Mouse (Mus musculus) layer of hippocampus, postnatal 25 days (tissue): Measurements from ENCODE around the gene Fndc7. TPM values are rescaled to one million over a fixed set of nuclear protein-coding genes. Genes with fewer than 3 reads are reported as not detected.
A peak's percentile ranks its signal among the peaks of the same experiment; 100 is the strongest.
"Not testable (repeated sequence)": the region's sequence is repeated elsewhere in the genome, so short reads cannot be mapped to it uniquely, and the experiment has no call there.

Experiments
- DNase-seq, 2 experiments: peaks; one replicate each; pipeline ENCODE4 v3.0.0; 2022; ENCODE audit warnings: mixed read lengths in 2 of 2, low spot score in 1 of 2; ENCODE audit errors: extremely low spot score in 1 of 2
- total RNA-seq, 2 experiments: library from RNA; stranded (reverse); gene quantifications; 2 replicates each; pipeline ENCODE4 v1.2.3; 2021

The Fndc7 gene
- total RNA-seq, 2 experiments from 2014 or later: 0.23 TPM; not detected in 1

DNA sequence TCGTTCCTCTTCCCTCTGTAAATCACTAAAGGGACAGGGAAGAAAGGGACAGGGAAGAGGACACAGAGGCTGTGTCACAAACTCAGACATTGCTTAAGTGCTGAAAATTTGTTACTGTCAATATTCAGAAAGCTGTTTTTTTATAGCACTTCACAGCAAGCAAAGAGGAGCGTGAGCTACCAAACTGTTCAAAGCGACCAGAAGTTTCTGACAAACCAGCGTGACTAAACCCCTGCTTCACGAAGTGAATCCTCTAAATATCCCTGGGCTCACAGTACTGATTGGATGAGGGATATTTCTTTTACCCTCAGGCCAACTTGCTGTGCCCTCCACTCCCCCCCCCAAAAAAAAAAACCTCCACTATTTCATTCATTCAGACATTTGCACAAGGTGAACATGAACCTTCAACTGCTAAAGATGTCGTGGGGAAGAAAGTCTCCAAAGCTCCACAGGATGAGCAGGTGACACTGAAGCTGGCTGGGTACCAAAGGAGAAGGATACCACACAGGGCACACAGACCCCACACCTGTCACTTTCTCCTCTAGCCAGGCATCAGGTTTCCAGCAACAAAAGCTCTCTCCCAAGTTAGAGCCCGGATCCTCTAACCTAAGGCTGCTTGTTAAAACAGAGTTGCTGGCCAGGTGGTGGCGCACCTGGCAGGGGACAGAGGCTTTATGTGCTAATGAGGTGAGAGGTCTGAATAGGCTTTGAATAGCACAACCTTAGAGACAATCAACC is 33.3 kb downstream of the Fndc7 start:
- no peak for DNase-seq

DNA sequence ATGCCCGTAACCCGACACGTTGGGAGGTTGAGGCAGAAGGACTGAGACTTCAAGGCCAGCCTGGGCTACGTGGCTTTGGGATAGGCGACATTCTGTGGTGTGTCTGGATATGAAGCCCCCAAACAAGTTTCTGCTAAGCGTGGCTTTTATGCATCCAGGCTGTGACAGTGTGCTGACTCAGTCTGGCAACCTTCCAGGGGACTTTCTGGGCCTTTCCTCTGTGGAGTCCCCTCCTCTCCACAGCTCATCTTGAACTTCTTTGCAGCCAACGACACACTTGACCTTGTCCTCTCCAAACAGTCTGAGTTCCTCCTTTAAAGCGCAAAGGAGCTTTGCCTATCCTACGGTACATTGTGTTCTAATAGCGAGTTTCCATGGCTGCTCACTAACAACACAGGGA is 33.9 kb downstream of the Fndc7 start:
- DNase-seq: peak in 1 of 2 experiments; percentile 35

DNA sequence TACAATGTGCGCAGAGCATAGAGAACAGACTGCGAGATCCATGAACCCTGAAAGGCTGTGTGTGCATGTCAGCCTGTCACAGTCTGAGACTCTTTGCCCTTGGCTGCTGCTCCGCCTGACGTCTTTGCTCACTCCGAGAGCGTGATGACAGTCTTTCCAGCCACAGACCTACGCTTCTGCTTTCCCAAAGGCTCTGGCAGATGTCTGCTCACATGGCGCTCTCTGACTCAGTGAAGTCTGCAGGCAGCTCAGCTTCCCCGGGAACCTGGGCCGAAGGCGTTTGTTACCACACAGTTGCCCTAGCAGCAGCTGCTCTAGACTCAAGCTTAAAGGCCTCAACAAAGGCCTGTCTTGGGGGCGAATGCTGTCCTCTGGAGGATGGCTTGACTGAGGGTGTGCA is 34.4 kb downstream of the Fndc7 start:
- peak; percentile 46 to 59 for DNase-seq

DNA sequence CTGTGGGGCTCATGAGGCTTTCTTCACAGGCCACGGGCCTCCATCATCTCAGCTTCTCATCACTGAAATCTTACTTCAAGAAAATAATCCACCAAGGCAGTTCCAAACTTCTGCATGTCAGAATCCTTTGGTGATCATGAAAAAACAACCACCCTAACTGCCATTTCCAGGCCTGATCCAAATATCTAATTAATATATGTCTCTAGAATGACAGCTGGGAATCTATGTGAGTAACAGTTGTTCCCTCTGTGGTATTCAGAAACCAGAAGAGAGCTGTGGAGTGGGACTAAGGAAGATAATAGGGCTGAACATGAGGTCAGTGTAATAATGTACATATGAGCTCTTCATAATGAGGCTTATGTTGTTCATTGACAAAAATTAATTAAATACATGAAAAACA is 36.5 kb downstream of the Fndc7 start:
- DNase-seq: no peak

DNA sequence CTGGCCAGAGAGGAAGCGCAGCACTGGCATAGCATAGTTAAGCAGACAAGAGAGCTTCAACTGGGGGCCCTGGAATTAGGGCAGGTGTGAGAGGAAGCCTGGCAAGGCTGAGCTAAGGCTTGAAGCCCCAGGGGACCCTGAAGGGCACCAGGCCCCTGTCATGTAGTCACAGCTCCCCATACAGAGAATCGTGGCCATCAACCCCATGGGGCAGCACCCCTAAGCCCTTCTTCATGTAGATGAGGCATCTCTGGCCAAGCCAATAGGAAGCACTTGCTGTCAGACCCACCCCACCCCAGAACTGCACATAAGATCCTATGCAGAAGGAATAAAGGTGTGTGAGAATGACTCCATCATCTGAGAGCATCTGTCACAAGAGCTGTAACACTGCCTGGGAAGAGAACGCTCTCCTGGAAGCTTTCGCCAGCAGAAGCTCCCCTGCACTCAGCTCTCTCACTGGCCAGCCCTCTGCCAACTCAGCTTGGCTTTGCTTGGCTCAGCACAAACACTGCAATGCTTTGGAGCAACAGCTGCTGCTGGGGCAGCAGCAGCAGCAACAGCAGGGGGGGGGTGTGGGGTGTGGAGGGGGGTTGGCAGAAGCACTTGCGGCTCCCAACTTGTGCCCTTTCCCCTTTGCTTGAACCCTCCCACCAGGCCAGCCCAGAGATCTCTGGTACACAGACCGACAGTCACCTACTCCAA is 37.7 kb downstream of the Fndc7 start:
- no peak for DNase-seq

DNA sequence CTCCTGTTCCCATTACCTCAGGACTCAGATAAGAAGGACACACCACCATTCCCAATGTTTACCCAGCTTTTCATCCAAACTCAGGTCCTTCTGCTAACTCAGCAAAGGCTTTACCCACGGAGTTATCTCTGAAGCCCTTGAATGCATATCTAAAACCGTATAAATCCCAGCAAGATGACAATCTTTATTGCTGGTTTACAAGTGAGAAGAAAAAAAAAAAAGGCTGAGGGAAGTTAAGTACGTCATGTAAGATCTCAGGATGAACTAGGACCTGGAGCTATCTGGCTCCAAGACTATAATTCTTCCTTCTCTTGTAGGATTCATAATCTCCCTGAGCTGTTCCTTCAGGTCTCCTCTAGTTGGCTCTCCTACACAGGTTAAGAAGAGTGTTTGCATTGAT is 38.3 kb downstream of the Fndc7 start:
- DNase-seq: no peak

DNA sequence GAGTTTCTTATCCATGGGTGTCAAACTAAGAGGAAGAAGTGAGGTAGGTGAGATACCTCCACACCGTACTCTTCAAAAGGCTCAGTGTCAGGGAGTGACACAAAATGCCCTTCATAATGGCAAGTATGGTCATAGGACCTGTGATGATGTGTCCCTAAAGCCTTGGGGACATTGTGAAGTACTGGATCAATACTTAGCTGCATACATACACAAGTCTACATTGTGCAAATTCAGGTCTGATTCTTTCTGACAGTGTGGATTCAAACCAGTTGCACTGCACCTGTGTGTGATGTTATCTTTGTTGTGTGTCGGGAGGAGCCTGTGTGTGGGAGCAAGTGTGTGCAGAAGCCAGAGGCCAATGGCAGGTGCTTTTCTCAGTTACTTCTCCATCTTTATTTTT is 38.7 kb downstream of the Fndc7 start:
- DNase-seq: no peak

DNA sequence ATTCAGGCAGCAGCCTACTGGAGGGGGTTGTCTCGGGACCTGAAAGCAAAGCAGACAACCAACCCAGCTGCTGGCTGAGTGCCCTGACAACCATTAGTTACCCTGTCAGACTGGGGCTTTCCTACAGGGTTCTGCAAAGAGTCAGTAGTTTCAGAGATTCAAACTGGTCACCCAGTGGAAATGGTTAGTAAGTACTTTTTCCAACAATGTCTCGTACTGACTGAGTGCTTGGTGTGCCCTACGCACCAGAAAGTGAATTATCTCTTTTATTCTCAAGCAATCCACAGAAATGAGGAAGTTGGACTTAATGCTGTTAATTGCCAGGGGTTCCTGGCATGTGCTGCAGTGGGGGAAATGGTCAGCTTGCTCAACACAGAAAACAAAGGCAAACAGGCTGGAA is 39.3 kb downstream of the Fndc7 start:
- no peak for DNase-seq

DNA sequence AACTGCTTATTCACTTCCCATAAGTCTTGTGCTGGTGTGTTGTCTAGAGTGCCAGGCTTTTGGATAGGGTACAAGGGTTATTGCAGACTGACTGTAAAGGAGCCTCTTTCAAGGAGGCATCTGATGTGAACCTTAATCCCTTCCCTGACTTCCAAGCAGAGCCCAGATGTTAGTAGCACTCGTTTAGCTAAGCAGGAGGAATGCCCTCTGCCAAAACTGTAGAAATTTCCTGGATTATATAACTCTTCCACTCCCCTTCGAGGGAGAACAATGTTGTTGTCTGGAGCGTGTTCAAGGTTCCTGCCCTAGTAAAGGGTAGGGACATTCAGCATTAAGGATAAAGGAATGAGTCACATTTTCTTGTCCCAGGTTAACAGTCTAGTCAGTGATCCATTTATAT is 43.2 kb downstream of the Fndc7 start:
- no peak for DNase-seq

DNA sequence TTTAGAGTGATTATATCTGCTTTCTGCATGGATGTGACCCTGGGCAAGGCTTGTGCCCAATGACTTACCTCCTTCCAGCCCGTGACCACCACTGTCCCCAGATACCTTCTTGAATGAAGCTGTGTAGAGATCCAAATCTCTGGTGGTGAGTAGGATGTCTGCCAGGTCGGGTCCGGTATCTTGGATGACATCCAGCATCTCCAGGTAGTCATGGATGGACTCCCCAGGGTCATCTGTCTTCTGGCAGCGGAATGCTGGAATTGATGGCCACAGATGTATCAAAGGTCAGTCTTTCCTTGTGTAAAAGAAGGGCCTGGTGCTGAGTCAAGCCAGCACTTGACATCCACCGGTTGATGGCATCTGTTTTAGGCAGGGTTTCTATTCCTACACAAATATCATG is 45.3 kb downstream of the Fndc7 start:
- DNase-seq: no peak

DNA sequence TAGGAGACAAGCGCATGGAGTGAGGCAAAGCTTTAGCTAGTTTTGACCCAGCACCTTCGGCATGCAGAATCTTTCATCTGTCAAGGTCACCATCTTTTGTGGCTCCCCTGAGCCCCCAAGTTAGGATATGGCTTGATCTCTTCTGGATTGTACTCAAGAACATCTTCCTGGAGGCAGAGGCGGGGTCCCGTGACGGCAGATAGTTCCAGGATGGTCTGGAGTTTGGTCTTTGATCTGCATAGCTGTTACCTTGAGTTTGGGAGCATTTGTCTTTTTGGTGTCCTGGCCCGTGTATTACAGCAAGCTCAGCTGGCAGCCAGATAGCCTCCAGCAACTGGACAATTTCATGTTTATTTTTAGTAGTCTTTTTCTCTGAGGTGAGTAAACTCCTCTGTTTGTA is 45.8 kb downstream of the Fndc7 start:
- DNase-seq: no peak

DNA sequence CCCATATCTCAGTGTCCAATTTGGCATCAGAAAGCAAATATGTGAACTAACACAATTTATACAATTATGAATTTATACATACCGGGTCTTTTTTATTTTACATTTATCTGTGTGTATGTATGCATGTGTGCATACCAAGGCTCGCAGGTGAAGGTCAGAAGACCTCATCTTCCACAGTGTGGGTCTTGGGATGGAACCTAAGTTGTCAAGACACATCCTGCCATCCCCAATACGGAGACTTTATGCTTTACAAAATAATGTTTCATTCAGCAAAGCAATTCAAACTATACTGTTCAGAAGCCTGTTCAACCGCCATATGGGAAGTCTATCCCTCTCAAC is 49.1 kb downstream of the Fndc7 start:
- DNase-seq: no peak

DNA sequence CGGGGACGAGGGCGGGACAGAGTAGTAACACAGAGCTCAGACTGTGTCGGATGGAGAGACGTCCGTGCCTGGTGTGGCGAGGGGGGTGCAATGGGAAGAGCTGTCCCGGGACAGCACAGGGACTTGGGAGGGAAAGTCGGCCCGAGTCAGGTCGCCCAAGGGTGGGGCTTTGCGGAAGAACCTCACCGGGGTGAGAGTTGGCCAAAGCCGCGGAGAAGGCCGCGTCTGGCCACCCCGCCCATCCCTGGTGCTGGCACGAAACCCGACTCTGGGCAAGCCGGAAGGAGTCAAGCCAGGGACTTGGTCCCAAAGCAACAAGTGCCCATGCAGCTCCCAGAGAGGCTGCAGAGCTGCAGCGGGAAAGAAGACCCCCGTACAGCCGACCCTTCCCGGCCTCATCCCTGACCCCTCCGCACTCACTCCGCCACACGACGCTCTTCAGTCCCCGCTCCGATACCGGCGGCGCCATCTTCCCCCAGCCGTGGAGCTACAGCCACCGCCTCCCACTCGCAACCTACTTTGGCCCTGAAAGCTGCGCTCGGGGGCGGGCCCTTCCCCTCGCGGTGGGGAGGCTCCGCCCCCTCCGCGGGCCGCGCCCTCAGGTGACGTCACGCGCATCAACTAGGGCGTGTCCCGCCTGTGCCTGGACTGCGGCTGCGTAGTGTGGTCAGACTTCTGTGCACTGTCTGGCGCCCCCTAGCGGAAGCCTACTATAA is 49.6 kb downstream of the Fndc7 start, which contains the start of gene Stxbp3:
Gene Stxbp3 (minus strand): TSS at position 527 of the 716 bp plus-strand sequence.
- peak; percentile 98 to 100 for DNase-seq

DNA sequence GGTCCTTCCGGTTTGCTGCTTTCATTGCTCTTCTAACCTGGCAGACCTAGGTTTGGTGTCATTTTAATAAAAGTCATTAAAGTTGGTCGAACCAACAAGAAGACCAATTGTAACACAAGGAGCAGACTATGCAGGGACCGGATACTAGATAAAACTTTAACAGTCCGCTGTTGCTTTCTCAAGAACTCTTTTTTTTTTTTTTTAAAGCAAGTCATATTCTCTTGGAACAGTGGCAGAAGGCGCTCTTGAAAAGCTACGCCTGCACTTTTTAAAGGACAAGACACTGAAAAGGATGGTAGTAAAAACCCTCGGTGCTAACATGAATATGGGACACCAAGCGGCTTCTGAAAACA is 50.2 kb downstream of the Fndc7 start:
- no peak for DNase-seq

DNA sequence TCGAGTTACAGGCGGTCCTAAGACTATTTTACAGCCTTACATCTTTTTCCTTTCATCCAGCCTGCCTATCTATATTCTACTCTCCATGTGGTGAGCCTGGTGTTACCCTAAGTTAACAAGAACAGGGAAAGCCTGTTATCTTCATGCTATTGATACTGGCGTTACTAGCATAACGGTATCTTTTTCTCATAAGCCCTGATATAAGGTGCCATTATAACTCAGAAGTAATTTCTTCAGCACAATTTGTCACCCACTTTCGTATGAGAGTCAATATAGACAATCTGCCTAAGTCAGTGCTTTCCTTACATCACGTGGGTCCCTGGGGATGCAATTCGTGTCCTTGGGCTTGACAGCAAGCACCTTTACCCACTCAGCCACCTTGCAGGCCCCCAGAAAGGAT is 50.8 kb downstream of the Fndc7 start:
- DNase-seq: no peak

DNA sequence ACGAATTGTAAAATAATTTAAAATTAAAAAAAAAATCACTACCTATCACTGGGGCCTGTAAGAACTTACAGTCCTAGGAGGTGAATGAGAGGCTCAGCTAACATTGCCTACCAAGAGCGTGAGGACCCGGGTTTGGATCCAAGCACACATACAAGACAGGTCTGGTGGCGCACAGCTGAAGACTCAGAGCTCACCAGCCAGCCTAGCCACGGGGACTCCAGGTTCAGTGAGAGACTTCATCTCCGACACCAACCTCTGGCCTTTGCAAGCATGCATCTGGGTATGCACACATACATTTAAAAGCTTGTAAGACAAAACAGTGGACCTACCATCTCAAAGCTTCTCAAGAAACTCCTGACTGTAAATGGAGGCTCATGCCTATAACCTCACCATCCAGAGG is 52.9 kb downstream of the Fndc7 start:
- no peak for DNase-seq

DNA sequence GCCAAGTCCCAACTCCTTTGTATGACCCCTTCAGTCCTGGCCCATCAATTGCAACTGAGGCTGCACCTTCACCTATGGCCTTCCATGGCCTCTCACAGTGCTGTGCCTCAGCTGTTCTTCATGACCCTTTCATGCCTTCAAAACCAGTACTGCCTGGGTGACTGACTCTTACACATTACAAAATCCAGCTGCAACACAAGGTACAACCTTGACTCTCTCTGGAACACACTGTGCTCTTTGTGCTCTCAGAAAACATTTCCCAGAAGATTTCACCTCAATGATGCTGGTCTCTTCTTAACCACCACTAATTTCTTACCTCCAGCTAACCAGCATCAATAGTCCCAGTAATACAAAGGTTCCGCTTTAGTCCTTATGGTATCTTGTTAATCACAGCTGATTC is 56.1 kb downstream of the Fndc7 start:
- DNase-seq: not testable (repeated sequence)

DNA sequence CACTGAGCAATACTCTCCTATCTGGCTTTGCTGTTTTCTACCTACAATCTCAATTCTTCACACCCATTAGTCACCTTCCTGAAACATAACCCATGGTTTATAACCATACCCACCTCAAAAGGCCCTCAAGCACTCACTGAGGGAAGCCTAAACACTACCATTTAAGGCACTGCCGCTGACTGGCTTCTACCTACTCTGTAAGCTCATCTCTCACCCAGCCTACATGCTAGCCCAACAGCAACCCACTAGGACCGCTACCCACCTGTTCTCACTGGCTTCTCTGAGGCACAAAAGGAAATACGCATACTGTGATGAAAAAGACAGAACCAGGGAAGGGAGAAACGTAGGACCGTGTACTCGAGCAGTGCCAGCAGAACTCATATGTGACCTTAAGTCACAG is 58.1 kb downstream of the Fndc7 start:
- no peak for DNase-seq

DNA sequence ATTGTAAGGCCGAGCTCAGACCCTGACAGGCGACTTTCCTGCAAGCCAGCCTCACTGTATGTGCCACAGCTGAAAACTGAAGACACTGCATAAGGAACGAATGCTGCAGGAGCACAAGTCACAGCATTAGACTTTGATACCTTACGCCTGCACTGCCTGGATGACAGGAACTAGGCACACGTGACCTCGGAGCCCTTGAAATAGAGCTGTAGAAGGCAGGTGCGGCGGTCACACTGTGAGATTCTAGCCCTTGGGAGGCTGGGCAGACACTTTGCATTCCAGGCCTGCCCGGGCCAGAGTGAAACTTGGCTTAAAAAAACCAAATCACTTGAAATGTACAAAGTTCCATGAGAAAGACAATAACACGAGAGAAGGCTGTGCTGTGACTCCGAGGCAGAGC is 59.3 kb downstream of the Fndc7 start:
- no peak for DNase-seq

DNA sequence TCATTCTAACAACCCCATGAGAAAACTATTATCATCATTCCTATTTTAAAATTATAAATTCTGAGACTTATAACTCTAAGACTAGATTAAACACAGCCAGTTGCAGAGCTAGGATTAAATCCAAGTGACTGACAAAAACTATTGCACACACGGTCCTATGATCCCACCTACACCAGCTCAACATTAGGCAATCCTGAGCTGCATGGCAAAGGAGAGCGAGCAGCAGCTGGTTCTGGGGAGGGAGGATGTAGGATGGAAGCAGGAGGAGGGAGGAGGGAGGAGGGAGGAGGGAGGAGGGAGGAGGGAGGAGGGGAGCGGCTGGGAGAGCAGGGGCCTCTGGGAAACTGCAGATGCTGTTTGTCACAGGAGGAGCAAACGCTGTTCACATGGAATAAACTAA is 74.2 kb downstream of the Fndc7 start:
- DNase-seq: no peak

DNA sequence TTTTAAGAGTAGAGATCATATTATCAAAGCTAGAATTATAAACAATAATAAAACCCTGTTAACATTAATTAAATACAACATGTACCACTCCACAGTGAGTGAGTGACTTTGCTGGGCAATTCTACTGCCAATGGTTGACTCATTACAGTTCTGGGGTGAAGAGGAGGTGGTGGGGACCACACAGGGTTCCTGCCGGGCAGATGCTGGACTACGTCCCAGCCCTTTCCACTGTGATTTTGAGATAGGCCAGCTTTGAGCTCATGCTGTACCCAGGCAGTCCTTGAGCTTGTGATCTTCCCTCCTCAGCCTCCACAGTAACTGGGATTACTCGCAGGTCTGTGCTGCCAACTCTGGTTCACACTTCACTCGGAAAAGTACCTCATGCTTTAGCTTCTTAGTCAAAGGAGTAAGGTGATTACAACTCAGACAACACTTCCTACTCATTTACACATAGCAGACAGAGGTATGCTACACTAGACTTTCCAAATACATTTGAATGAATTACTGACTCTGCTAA is 79.0 kb downstream of the Fndc7 start:
- DNase-seq: no peak

DNA sequence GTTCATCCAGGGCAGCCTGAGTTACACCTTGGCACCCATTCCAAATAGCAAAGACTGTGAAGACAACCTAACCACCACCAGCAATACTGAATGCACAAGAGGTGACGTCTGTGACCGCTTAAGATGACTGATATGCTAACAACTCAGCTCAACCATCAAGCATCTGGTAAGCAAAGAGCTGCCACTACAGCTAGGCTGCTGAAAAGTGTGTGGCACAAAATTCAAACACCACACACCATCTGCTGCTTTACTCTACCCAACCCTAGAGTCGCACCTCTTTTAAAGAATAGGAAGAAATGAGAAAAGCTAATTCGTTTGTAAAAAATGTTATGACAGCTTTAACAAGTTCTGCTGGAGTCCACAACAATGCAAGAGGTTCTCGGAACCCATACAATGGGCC is 84.2 kb downstream of the Fndc7 start:
- no peak for DNase-seq
